Mouse (Mus musculus) neutrophil, adult 5-6 weeks (primary cell): ENCODE measurements at regions not wholly inside any gene's neighbourhood (a gene's known extent, or its start where the extent isn't known, plus 50 kb on each side); places are given as distances from the start of the nearest gene placed in this dataset.
A peak's percentile ranks its signal among the peaks of the same experiment; 100 is the strongest.
"Not testable (repeated sequence)": the region's sequence is repeated elsewhere in the genome, so short reads cannot be mapped to it uniquely, and the experiment has no call there.

ENCODE experiments used
- ATAC-seq: fragments of 151-379, 151-347 bp; 2 replicates; pipeline ENCODE4 v1.8.0; 2017; ENCODE audit warnings: mild to moderate bottlenecking, moderate TSS enrichment; ENCODE audit not compliant: insufficient number of reproducible peaks, poor library complexity, low FRiP score, severe bottlenecking; ENCODE audit errors: extremely low read depth

- ATAC-seq = no peak
Measured at GRCm38 (mm10) chr15:59720149-59720548, 296.3 kb downstream of the 4933412E24Rik start.

- ATAC-seq = not testable (repeated sequence)
Measured at GRCm38 (mm10) chr15:59719383-59720128, 296.9 kb downstream of the 4933412E24Rik start.

GRCm38 (mm10) chr15:59716872-59717271 lies 299.5 kb downstream of the 4933412E24Rik start:
- ATAC-seq = no peak

- no peak for ATAC-seq
Measured at GRCm38 (mm10) chr15:59715951-59716350, 300.5 kb downstream of the 4933412E24Rik start.

GRCm38 (mm10) chr15:59713965-59714739 lies 302.3 kb downstream of the 4933412E24Rik start:
- ATAC-seq = peak; percentile 23; the same call in 1 of the 2 replicates

GRCm38 (mm10) chr15:59712077-59712752 lies 304.2 kb downstream of the 4933412E24Rik start:
- ATAC-seq = no peak

GRCm38 (mm10) chr15:59709925-59710324 lies 306.5 kb downstream of the 4933412E24Rik start:
- no peak; the same call in 1 of the 2 replicates for ATAC-seq

GRCm38 (mm10) chr15:59708402-59708801 lies 308.0 kb downstream of the 4933412E24Rik start:
- ATAC-seq = no peak

- ATAC-seq = no peak
Measured at GRCm38 (mm10) chr15:59707081-59707480, 309.3 kb downstream of the 4933412E24Rik start.
